Mouse (Mus musculus) erythroblast, embryonic 14.5 days (primary cell): ENCODE results near the gene Hoxa7.

Experiments
- GATA1 ChIP-seq: IDR thresholded peaks from 2 replicates; pipeline ENCODE4 v1.6.1; 2012; ENCODE audit warnings: low read length, inconsistent platforms, mixed read lengths
- TAL1 ChIP-seq: IDR thresholded peaks from 3 replicates; pipeline ENCODE4 v1.6.1; 2012; ENCODE audit warnings: low read length, inconsistent platforms, mixed read lengths

GRCm38 (mm10) chr6:52164626-52165440 lies 56.8 kb downstream of the Hoxa7 start, which contains the start of gene Hoxa2:
- TF ChIP-seq GATA1, result no peak
- TF ChIP-seq TAL1, result no peak
